Mouse (Mus musculus) adrenal gland, postnatal 0 days (tissue): ENCODE data around the gene Echs1. TPM values are rescaled to one million over a fixed set of nuclear protein-coding genes. Genes with fewer than 3 reads are reported as not detected.

Source experiments
- polyA plus RNA-seq: library from polyadenylated mRNA; unstranded; fragments of >200 nt; fragmentation: Nextera tagmentation; extraction: Ambion mirVana; gene quantifications from 2 replicates; pipeline ENCODE4 v1.2.1, GENCODE M21; 2015

Echs1 gene
- polyA plus RNA-seq = 290 and 453 TPM in 2 replicates

GRCm38 (mm10) chr7:140116329-140117054 lies at the start of gene Echs1:
Gene Echs1 (minus strand): TSS chr7:140116476.

GRCm38 (mm10) chr7:140164664-140165063 lies 48.4 kb upstream of the Echs1 start, which contains the start of gene Olfr522:
Gene Olfr522 (minus strand): TSS chr7:140164764.

GRCm38 (mm10) chr7:140154218-140154927 lies 38.1 kb upstream of the Echs1 start, which contains the start of gene Sprn:
Gene Sprn (minus strand): TSS chr7:140154877.

GRCm38 (mm10) chr7:140137135-140138020 lies 21.1 kb upstream of the Echs1 start, which contains the start of gene Mtg1:
Gene Mtg1 (plus strand): TSS chr7:140137564.

GRCm38 (mm10) chr7:140115583-140116328 lies 520 bp downstream of the Echs1 start, which contains the start of gene Paox:
Gene Paox (plus strand): TSS chr7:140115799.

GRCm38 (mm10) chr7:140101993-140102860 lies 14.0 kb downstream of the Echs1 start, which contains the start of gene Fuom:
Gene Fuom (minus strand): TSS chr7:140102441.

GRCm38 (mm10) chr7:140092924-140093528 lies 23.2 kb downstream of the Echs1 start, which contains the start of gene Prap1:
Gene Prap1 (plus strand): TSS chr7:140093395.

GRCm38 (mm10) chr7:140082242-140082678 lies 34.0 kb downstream of the Echs1 start, which contains the start of gene Caly:
Gene Caly (minus strand): TSS chr7:140082548.

Other genes starting within 250 kb of the Echs1 start
- 0.17 and 0.32 TPM in 2 replicates for gene Kndc1, start 221.8 kb downstream of the Echs1 start, polyA plus RNA-seq
- gene Utf1, start 172.7 kb downstream of the Echs1 start, polyA plus RNA-seq = 0.11 TPM in 1 of 2 replicates, not detected in the other
- 0.85 and 1.9 TPM in 2 replicates for gene 6430531B16Rik, start 137.7 kb downstream of the Echs1 start, polyA plus RNA-seq
- 2.3 and 3.0 TPM in 2 replicates for gene Adam8, start 123.9 kb downstream of the Echs1 start, polyA plus RNA-seq
- 32.4 and 34.1 TPM in 2 replicates for gene Zfp511, start 80.1 kb downstream of the Echs1 start, polyA plus RNA-seq
- gene Tubgcp2, start 79.8 kb downstream of the Echs1 start, polyA plus RNA-seq = 26.8 and 34.5 TPM in 2 replicates
- gene Msx3, start 67.4 kb downstream of the Echs1 start, polyA plus RNA-seq = not detected in 2 replicates
- gene Caly, start 33.9 kb downstream of the Echs1 start, polyA plus RNA-seq = 21.4 and 28.3 TPM in 2 replicates
- 0.77 and 13.5 TPM in 2 replicates for gene Prap1, start 23.1 kb downstream of the Echs1 start, polyA plus RNA-seq
- 128 and 178 TPM in 2 replicates for gene Fuom, start 14.0 kb downstream of the Echs1 start, polyA plus RNA-seq
- gene Paox, start 677 bp downstream of the Echs1 start, polyA plus RNA-seq = 16.9 and 26.2 TPM in 2 replicates
- gene Mtg1, start 21.1 kb upstream of the Echs1 start, polyA plus RNA-seq = 32.9 and 51.0 TPM in 2 replicates
- 1.9 and 4.3 TPM in 2 replicates for gene Sprn, start 38.4 kb upstream of the Echs1 start, polyA plus RNA-seq
- gene Olfr522, start 48.3 kb upstream of the Echs1 start, polyA plus RNA-seq = not detected in 2 replicates
- gene Olfr523, start 56.7 kb upstream of the Echs1 start, polyA plus RNA-seq = not detected in 2 replicates
- gene Olfr524, start 89.5 kb upstream of the Echs1 start, polyA plus RNA-seq = not detected in 2 replicates
- 0.07 TPM in 1 of 2 replicates, not detected in the other for gene Cd163l1, start 101.8 kb upstream of the Echs1 start, polyA plus RNA-seq
- gene 5830411N06Rik, start 130.8 kb upstream of the Echs1 start, polyA plus RNA-seq = not detected in 2 replicates
- not detected in 2 replicates for gene Olfr525, start 204.4 kb upstream of the Echs1 start, polyA plus RNA-seq
- gene Olfr527, start 217.5 kb upstream of the Echs1 start, polyA plus RNA-seq = not detected in 2 replicates
- not detected in 2 replicates for gene Olfr60, start 245.2 kb upstream of the Echs1 start, polyA plus RNA-seq